Mouse (Mus musculus) liver, postnatal 0 days (tissue): ENCODE measurements around the gene Clec2g. TPM values are rescaled to one million over a fixed set of nuclear protein-coding genes. Genes with fewer than 3 reads are reported as not detected.
"Not testable (repeated sequence)": the region's sequence is repeated elsewhere in the genome, so short reads cannot be mapped to it uniquely, and the experiment has no call there.

ENCODE experiments used
- ATAC-seq: fragments of 200-750 bp; cut with Nextera tagmentation; 2 replicates; pipeline ENCODE4 v1.8.0; 2017; ENCODE audit warnings: mild to moderate bottlenecking, moderate library complexity
- DNase-seq: peaks from one replicate; pipeline ENCODE4 v3.0.0-alpha.2; 2016
- H3K27ac ChIP-seq: fragments of 300-500 bp; sonication (generic); 2 replicates; pipeline ENCODE4 v1.5.1; 2014; ENCODE audit warnings: antibody characterized with exemption, moderate library complexity, mild to moderate bottlenecking, low read depth
- H3K27me3 ChIP-seq: fragments of 300-500 bp; sonication (generic); 2 replicates; pipeline ENCODE4 v1.6.1; 2014; ENCODE audit warnings: low read length, control low read depth, mixed read lengths; ENCODE audit not compliant: insufficient read depth
- H3K36me3 ChIP-seq: fragments of 300-500 bp; sonication (generic); replicated peaks from 2 replicates; pipeline ENCODE4 v1.6.1; 2014; ENCODE audit warnings: mild to moderate bottlenecking, control low read depth, low read length, moderate library complexity, mixed read lengths; ENCODE audit not compliant: insufficient read depth
- H3K4me1 ChIP-seq: fragments of 300-500 bp; sonication (generic); 2 replicates; pipeline ENCODE4 v1.6.1; 2014; ENCODE audit warnings: antibody characterized with exemption, mild to moderate bottlenecking, control low read depth; ENCODE audit not compliant: insufficient read depth
- H3K4me2 ChIP-seq: fragments of 300-500 bp; sonication (generic); 2 replicates; pipeline ENCODE4 v1.6.1; 2014; ENCODE audit warnings: low read depth, mild to moderate bottlenecking, low read length, moderate library complexity, mixed read lengths
- H3K4me3 ChIP-seq: fragments of 300-500 bp; sonication (generic); 2 replicates; pipeline ENCODE4 v1.5.1; 2014; ENCODE audit warnings: low read depth, low read length
- H3K9ac ChIP-seq: fragments of 300-500 bp; sonication (generic); replicated peaks from 2 replicates; pipeline ENCODE4 v1.6.1; 2014; ENCODE audit warnings: mild to moderate bottlenecking, moderate library complexity
- H3K9me3 ChIP-seq: fragments of 300-500 bp; sonication (generic); 2 replicates; pipeline ENCODE4 v1.6.1; 2016; ENCODE audit warnings: mild to moderate bottlenecking, control low read depth, low read length, mixed read lengths
- CTCF ChIP-seq: sonication (generic); IDR thresholded peaks from 2 replicates; pipeline ENCODE4 v1.5.1; 2016; ENCODE audit warnings: antibody characterized with exemption, low read depth
- EP300 ChIP-seq: IDR thresholded peaks from 2 replicates; pipeline ENCODE4 v1.6.1; 2016; ENCODE audit warnings: antibody characterized with exemption, low read depth, mild to moderate bottlenecking
- WGBS: fragments of 180-500 bp; shearing (Covaris S2); extraction: QIAGEN DNeasy Blood & Tissue Kit; methylation state at CpG from one replicate; pipeline ENCODE4 v1.1.7; 2014; ENCODE audit not compliant: insufficient replicate concordance; 5-methylcytosine and 5-hydroxymethylcytosine counted together
- polyA plus RNA-seq: library from polyadenylated mRNA; unstranded; fragments of >200 nt; fragmentation: Nextera tagmentation; extraction: Ambion mirVana; gene quantifications from 2 replicates; pipeline ENCODE4 v1.2.1, GENCODE M21; 2015

Gene Clec2g
- polyA plus RNA-seq, 1 experiment from 2014 or later = not detected

- no peaks in the 10 kb centered on the region for H3K4me1 ChIP-seq
- no peaks in the 10 kb centered on the region for H3K9me3 ChIP-seq
- 0 out of 2 replicates have a peak, but pooled peaks have one; percentile 3 for TF ChIP-seq CTCF
- no peak for TF ChIP-seq EP300
- no peaks in the 10 kb centered on the region for H3K27me3 ChIP-seq
- H3K27ac ChIP-seq = no peak overlapping the region
- H3K9ac ChIP-seq = no peak overlapping the region
- ATAC-seq = no peak
- no peak for DNase-seq
- H3K4me3 ChIP-seq = no peak overlapping the region
- H3K36me3 ChIP-seq = no peaks in the 10 kb centered on the region
- WGBS = 86% methylated on average over 1 of the region's 1 CpGs
- no peak overlapping the region for H3K4me2 ChIP-seq
These were observed 26.9 kb downstream of the Clec2g start for GRCm38 (mm10) chr6:128961110-128961509.

DNA sequence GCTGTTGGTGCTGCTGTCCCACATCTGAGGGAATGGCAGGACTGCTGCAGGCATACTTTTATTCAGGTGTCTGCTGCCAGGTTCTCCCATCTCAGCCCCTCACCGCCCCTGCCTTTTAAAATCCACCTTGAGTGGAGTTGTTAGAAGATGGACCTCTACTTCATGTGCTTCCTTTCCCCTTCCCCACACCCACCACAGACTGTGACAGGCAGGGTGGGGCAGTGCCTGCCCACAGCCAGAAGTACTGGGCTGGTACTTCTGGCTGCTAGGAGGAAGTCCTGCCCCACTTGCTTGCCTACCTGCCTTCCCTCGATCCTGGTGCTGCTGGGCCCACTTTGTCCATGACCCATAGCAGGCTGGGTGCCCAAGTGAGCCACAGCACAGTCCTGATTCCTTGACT lies 27.9 kb downstream of the Clec2g start:
- H3K4me2 ChIP-seq, H3K9me3 ChIP-seq, DNase-seq, H3K36me3 ChIP-seq, ATAC-seq, H3K4me1 ChIP-seq, H3K4me3 ChIP-seq, H3K27me3 ChIP-seq, H3K27ac ChIP-seq, H3K9ac ChIP-seq: not testable (repeated sequence)
- WGBS = 17% methylated on average over 1 of the region's 2 CpGs

- DNase-seq (no peak), ATAC-seq (no peak)
- Histone ChIP-seq H3K36me3 (no peaks in the 10 kb centered on the region), H3K4me1 (no peaks in the 10 kb centered on the region), H3K9me3 (no peaks in the 10 kb centered on the region), H3K9ac (no peak overlapping the region), H3K4me3 (no peak overlapping the region), H3K27me3 (no peaks in the 10 kb centered on the region), H3K27ac (no peak overlapping the region), H3K4me2 (no peak overlapping the region)
- TF ChIP-seq CTCF (no peak), EP300 (no peak)
These were observed 30.3 kb downstream of the Clec2g start for GRCm38 (mm10) chr6:128964519-128964918.

DNA sequence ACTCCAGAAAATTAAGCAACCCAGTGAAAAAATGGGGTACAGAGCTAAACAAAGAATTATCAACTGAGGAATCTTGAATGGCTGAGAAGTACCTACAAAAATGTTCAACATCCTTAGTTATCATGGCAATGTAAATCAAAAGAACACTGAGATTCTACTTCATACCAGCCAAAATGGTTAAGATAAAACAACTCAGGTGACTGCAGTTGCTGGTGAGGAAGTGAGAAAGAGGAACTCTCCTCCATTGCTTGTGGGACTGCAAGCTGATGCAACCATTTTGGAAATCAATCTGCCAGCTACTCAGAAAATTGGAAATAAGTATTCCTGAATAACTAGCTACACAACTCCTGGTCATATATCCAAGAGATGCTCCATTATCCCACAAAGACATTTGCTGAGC lies 34.3 kb downstream of the Clec2g start:
- H3K27me3 ChIP-seq = no peaks in the 10 kb centered on the region
- no peaks in the 10 kb centered on the region for H3K9me3 ChIP-seq
- H3K4me2 ChIP-seq = no peak overlapping the region
- no peak overlapping the region for H3K9ac ChIP-seq
- DNase-seq = no peak
- TF ChIP-seq CTCF (no peak), EP300 (no peak)
- no peak overlapping the region for H3K27ac ChIP-seq
- no peaks in the 10 kb centered on the region for H3K4me1 ChIP-seq
- no peak for ATAC-seq
- no peaks in the 10 kb centered on the region for H3K36me3 ChIP-seq
- H3K4me3 ChIP-seq = no peak overlapping the region

GRCm38 (mm10) chr6:128969741-128970140 lies 35.6 kb downstream of the Clec2g start:
- 71% methylated on average over 1 of the region's 1 CpGs for WGBS
- TF ChIP-seq EP300 (no peak), CTCF (no peak)
- H3K9me3 ChIP-seq = no peaks in the 10 kb centered on the region

GRCm38 (mm10) chr6:128970508-128971393 lies 36.6 kb downstream of the Clec2g start:
- H3K9me3 ChIP-seq, H3K27ac ChIP-seq, H3K4me1 ChIP-seq, DNase-seq, H3K9ac ChIP-seq, H3K36me3 ChIP-seq, H3K4me3 ChIP-seq, H3K4me2 ChIP-seq, H3K27me3 ChIP-seq, ATAC-seq: not testable (repeated sequence)
- 86% methylated on average over 20 of the region's 20 CpGs for WGBS

More at GRCm38 (mm10) chr6:128969741-128970140, 35.6 kb downstream of the Clec2g start:
- Histone ChIP-seq H3K9ac (no peak overlapping the region), H3K4me2 (no peak overlapping the region), H3K36me3 (no peaks in the 10 kb centered on the region), H3K4me1 (no peaks in the 10 kb centered on the region), H3K27ac (no peak overlapping the region), H3K27me3 (no peaks in the 10 kb centered on the region), H3K4me3 (no peak overlapping the region)
- ATAC-seq (no peak), DNase-seq (no peak)
